Mouse (Mus musculus) testis, adult 2 months (tissue): ENCODE measurements around the gene Matn1. TPM values are rescaled to one million over a fixed set of nuclear protein-coding genes. Genes with fewer than 3 reads are reported as not detected.

ENCODE experiments used
- H3K27ac ChIP-seq: fragments of 200-500 bp; 2 replicates; pipeline ENCODE4 v1.5.1; 2012; ENCODE audit warnings: low read depth, low read length; ENCODE audit not compliant: control insufficient read depth, insufficient read depth
- H3K27me3 ChIP-seq: fragments of 200-500 bp; 2 replicates; pipeline ENCODE4 v1.6.1; 2012; ENCODE audit warnings: mild to moderate bottlenecking, low read length, moderate library complexity; ENCODE audit not compliant: control insufficient read depth, insufficient read depth
- H3K36me3 ChIP-seq: fragments of 200-500 bp; 2 replicates; pipeline ENCODE4 v1.6.1; 2012; ENCODE audit warnings: mild to moderate bottlenecking, low read length; ENCODE audit not compliant: control insufficient read depth, insufficient read depth
- H3K4me1 ChIP-seq: fragments of 200-500 bp; 2 replicates; pipeline ENCODE4 v1.6.1; 2012; ENCODE audit warnings: low read length; ENCODE audit not compliant: control insufficient read depth, insufficient read depth
- H3K4me3 ChIP-seq: fragments of 200-500 bp; 2 replicates; pipeline ENCODE4 v1.5.1; 2012; ENCODE audit warnings: low read depth, mild to moderate bottlenecking, low read length, moderate library complexity, mixed read lengths; ENCODE audit not compliant: control insufficient read depth
- CTCF ChIP-seq: fragments of 200-500 bp; IDR thresholded peaks from 2 replicates; pipeline ENCODE4 v1.5.1; 2012; ENCODE audit warnings: low read depth, mild to moderate bottlenecking, inconsistent platforms, low read length, moderate library complexity; ENCODE audit not compliant: control insufficient read depth, insufficient read depth, insufficient replicate concordance
- POLR2A ChIP-seq: fragments of 200-500 bp; IDR thresholded peaks from 2 replicates; pipeline ENCODE4 v1.6.1; 2012; ENCODE audit warnings: low read depth, mild to moderate bottlenecking, inconsistent platforms, low read length, moderate library complexity; ENCODE audit not compliant: control insufficient read depth
- polyA plus RNA-seq: library from polyadenylated mRNA; depleted of rRNA; stranded (reverse); fragments of >200 nt; gene quantifications from 2 replicates; pipeline ENCODE4 v1.2.3, GENCODE M21; 2012

Matn1 gene
- polyA plus RNA-seq, 1 experiment: not detected

- Histone ChIP-seq H3K4me1 (no peaks in the 10 kb centered on the region; the same call in none of the 2 replicates), H3K27ac (no peak overlapping the region), H3K27me3 (no peaks in the 10 kb centered on the region), H3K4me3 (no peak overlapping the region), H3K36me3 (no peaks in the 10 kb centered on the region)
- TF ChIP-seq CTCF (no peak), POLR2A (no peak)
Measured at GRCm38 (mm10) chr4:130918805-130919749, 25.1 kb upstream of the Matn1 start.

GRCm38 (mm10) chr4:130919750-130920356 lies 24.3 kb upstream of the Matn1 start:
- Histone ChIP-seq H3K4me1 (no peaks in the 10 kb centered on the region; the same call in none of the 2 replicates), H3K27ac (no peak overlapping the region), H3K36me3 (no peaks in the 10 kb centered on the region), H3K27me3 (no peaks in the 10 kb centered on the region), H3K4me3 (no peak overlapping the region)
- TF ChIP-seq CTCF (no peak), POLR2A (no peak)

- no peak overlapping the region for H3K27ac ChIP-seq
- TF ChIP-seq POLR2A (no peak), CTCF (no peak)
- no peaks in the 10 kb centered on the region for H3K27me3 ChIP-seq
- H3K36me3 ChIP-seq: no peaks in the 10 kb centered on the region
- no peak overlapping the region for H3K4me3 ChIP-seq
- no peaks in the 10 kb centered on the region for H3K4me1 ChIP-seq
Measured at GRCm38 (mm10) chr4:130920951-130921693, 23.1 kb upstream of the Matn1 start.

- TF ChIP-seq POLR2A (no peak), CTCF (no peak)
- Histone ChIP-seq H3K4me3 (no peak overlapping the region), H3K27me3 (no peaks in the 10 kb centered on the region), H3K36me3 (no peaks in the 10 kb centered on the region), H3K27ac (no peak overlapping the region), H3K4me1 (no peaks in the 10 kb centered on the region)
Measured at GRCm38 (mm10) chr4:130921986-130922385, 22.2 kb upstream of the Matn1 start.

GRCm38 (mm10) chr4:130926274-130926673 lies 17.9 kb upstream of the Matn1 start:
- TF ChIP-seq POLR2A (no peak), CTCF (no peak)
- no peak overlapping the region for H3K27ac ChIP-seq

GRCm38 (mm10) chr4:130927821-130928220 lies 16.4 kb upstream of the Matn1 start:
- no peak overlapping the region for H3K27ac ChIP-seq
- no peaks in the 10 kb centered on the region for H3K4me1 ChIP-seq
- no peaks in the 10 kb centered on the region for H3K36me3 ChIP-seq
- no peak for TF ChIP-seq CTCF
- no peak overlapping the region for H3K4me3 ChIP-seq
- H3K27me3 ChIP-seq: no peaks in the 10 kb centered on the region

More at GRCm38 (mm10) chr4:130926274-130926673, 17.9 kb upstream of the Matn1 start:
- no peaks in the 10 kb centered on the region for H3K4me1 ChIP-seq
- H3K27me3 ChIP-seq: no peaks in the 10 kb centered on the region
- H3K4me3 ChIP-seq: peak overlapping the region; percentile 47
- no peaks in the 10 kb centered on the region for H3K36me3 ChIP-seq

- H3K4me1 ChIP-seq: no peaks in the 10 kb centered on the region
- H3K27ac ChIP-seq: no peak overlapping the region
Measured at GRCm38 (mm10) chr4:130942644-130943043, 1.5 kb upstream of the Matn1 start.

More at GRCm38 (mm10) chr4:130942644-130943043, 1.5 kb upstream of the Matn1 start:
- Histone ChIP-seq H3K36me3 (no peaks in the 10 kb centered on the region), H3K27me3 (no peaks in the 10 kb centered on the region), H3K4me3 (no peak overlapping the region)
- TF ChIP-seq CTCF: no peak
